Mouse (Mus musculus): ENCODE data around the gene Wdr13.
"Not testable (repeated sequence)": the region's sequence is repeated elsewhere in the genome, so short reads cannot be mapped to it uniquely, and the experiment has no call there.

Gene Wdr13

GRCm38 (mm10) chrX:8102213-8102668 is 30.5 kb downstream of the Wdr13 start:
- DNase-seq: no peak

GRCm38 (mm10) chrX:8101017-8101416 is 31.7 kb downstream of the Wdr13 start:
- no peak for DNase-seq

GRCm38 (mm10) chrX:8099435-8099834 is 33.3 kb downstream of the Wdr13 start:
- DNase-seq: no peak

GRCm38 (mm10) chrX:8096787-8097242 is 35.9 kb downstream of the Wdr13 start:
- peak; percentile 97 for DNase-seq

GRCm38 (mm10) chrX:8096068-8096786 is 36.5 kb downstream of the Wdr13 start:
- DNase-seq: peak; percentile 93

GRCm38 (mm10) chrX:8095546-8095945 is 37.1 kb downstream of the Wdr13 start:
- no peak for DNase-seq

- not testable (repeated sequence) for DNase-seq
Measured at GRCm38 (mm10) chrX:8090954-8091347, 41.7 kb downstream of the Wdr13 start.

GRCm38 (mm10) chrX:8090346-8090953 is 42.2 kb downstream of the Wdr13 start, which contains the start of gene Was:
Gene Was (minus strand): TSS chrX:8090498.
- no peak for DNase-seq

GRCm38 (mm10) chrX:8089746-8090145 is 42.9 kb downstream of the Wdr13 start:
- DNase-seq: no peak

GRCm38 (mm10) chrX:8085611-8086010 is 47.1 kb downstream of the Wdr13 start:
- DNase-seq: no peak

GRCm38 (mm10) chrX:8084771-8085259 is 47.9 kb downstream of the Wdr13 start:
- DNase-seq: no peak

- DNase-seq: no peak
Measured at GRCm38 (mm10) chrX:8075104-8075503, 57.6 kb downstream of the Wdr13 start.

GRCm38 (mm10) chrX:8074430-8075014 is 58.2 kb downstream of the Wdr13 start, which contains the start of gene Suv39h1:
Gene Suv39h1 (minus strand): TSS chrX:8074760.
- peak; percentile 96 for DNase-seq

- DNase-seq: peak; percentile 42
Measured at GRCm38 (mm10) chrX:8073881-8074429, 58.7 kb downstream of the Wdr13 start.

Data from cerebellum, adult 9-10 months (tissue).